Mouse (Mus musculus): Measurements from ENCODE around the gene Snx25. TPM values are rescaled to one million over a fixed set of nuclear protein-coding genes. Genes with fewer than 3 reads are reported as not detected.

Gene Snx25
- polyA plus RNA-seq, 1 experiment from 2014 or later, result 3.1 TPM

- H3K4me2 ChIP-seq, result peak overlapping the region; percentile 38
- no peak overlapping the region for H3K27ac ChIP-seq (replicated peaks)
- no peaks in the 10 kb centered on the region for H3K9me3 ChIP-seq (replicated peaks)
- no peak overlapping the region for H3K9ac ChIP-seq
- H3K4me1 ChIP-seq (replicated peaks), result no peaks in the 10 kb centered on the region
- no peak for ATAC-seq (ENCODE audit: insufficient read depth)
- no peaks in the 10 kb centered on the region for H3K36me3 ChIP-seq (replicated peaks)
- H3K27me3 ChIP-seq, result no peaks in the 10 kb centered on the region
- WGBS (ENCODE audit: insufficient replicate concordance), result 22% methylated on average over 17 of the region's 17 CpGs
- H3K4me3 ChIP-seq (replicated peaks), result no peak overlapping the region
Measured at GRCm38 (mm10) chr8:46010746-46011680, 140.9 kb downstream of the Snx25 start.

- H3K27me3 ChIP-seq, result no peaks in the 10 kb centered on the region
- WGBS (ENCODE audit: insufficient replicate concordance), result 48% methylated on average over 2 of the region's 2 CpGs
- no peak for ATAC-seq (ENCODE audit: insufficient read depth)
Measured at GRCm38 (mm10) chr8:46010306-46010705, 141.7 kb downstream of the Snx25 start.

DNA sequence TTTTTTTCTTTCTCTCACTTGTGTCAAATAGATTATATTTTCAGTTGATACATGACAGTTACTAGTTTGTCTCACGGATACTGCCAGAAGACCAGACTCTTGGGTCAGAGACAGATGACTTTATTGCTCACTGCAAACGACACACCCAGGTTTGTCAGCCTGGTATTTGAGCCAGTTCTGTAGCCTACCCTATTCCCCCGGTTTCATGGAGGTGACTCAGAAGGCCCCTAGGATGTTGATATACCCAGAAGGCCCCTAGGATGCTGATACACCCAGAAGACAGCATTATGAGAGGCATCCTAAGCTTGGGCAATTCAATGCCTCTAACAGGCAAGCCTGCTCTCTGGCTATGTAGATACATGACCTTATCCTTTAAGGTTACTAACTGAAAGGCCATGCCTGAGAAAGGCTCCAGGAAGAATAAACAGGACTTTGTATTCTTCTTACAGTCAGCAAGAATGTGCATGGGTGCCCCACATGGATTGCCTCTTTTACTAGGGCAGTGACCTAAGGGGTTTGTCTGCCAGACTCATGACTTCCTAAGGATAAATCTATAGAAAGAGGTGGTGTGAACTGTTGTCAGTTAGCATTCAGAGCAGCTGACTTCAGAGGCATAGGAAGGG, 144.8 kb downstream of the Snx25 start:
- no peak overlapping the region for H3K4me3 ChIP-seq (replicated peaks)
- H3K4me2 ChIP-seq, result no peak overlapping the region
- no peaks in the 10 kb centered on the region for H3K36me3 ChIP-seq (replicated peaks)
- no peak overlapping the region for H3K27ac ChIP-seq (replicated peaks)
- no peaks in the 10 kb centered on the region for H3K4me1 ChIP-seq (replicated peaks)
- H3K9ac ChIP-seq, result no peak overlapping the region
- WGBS (ENCODE audit: insufficient replicate concordance), result 48% methylated on average over 3 of the region's 3 CpGs
- no peaks in the 10 kb centered on the region for H3K9me3 ChIP-seq (replicated peaks)
- no peak for ATAC-seq (ENCODE audit: insufficient read depth)
- H3K27me3 ChIP-seq, result no peaks in the 10 kb centered on the region

More at GRCm38 (mm10) chr8:46010306-46010705, 141.7 kb downstream of the Snx25 start:
- H3K9ac ChIP-seq, result no peak overlapping the region
- no peaks in the 10 kb centered on the region for H3K36me3 ChIP-seq (replicated peaks)
- H3K27ac ChIP-seq (replicated peaks), result no peak overlapping the region
- no peak overlapping the region for H3K4me3 ChIP-seq (replicated peaks)
- no peaks in the 10 kb centered on the region for H3K4me1 ChIP-seq (replicated peaks)
- no peaks in the 10 kb centered on the region for H3K9me3 ChIP-seq (replicated peaks)
- peak overlapping the region; percentile 38 for H3K4me2 ChIP-seq

GRCm38 (mm10) chr8:46005596-46005995, 146.4 kb downstream of the Snx25 start, which contains the start of gene Ankrd37:
Gene Ankrd37, minus strand, starts transcription at chr8:46005707.
- H3K9ac ChIP-seq, result no peak within 1 kb of the TSS
- H3K4me2 ChIP-seq, result no peak within 1 kb of the TSS
- WGBS (ENCODE audit: insufficient replicate concordance), result 37% methylated on average over 4 of the region's 4 CpGs
- no peaks in the 10 kb centered on the region for H3K27me3 ChIP-seq
- no peaks in the 10 kb centered on the region for H3K36me3 ChIP-seq (replicated peaks)
- no peak within 1 kb of the TSS for H3K4me3 ChIP-seq (replicated peaks)
- H3K9me3 ChIP-seq (replicated peaks), result no peaks in the 10 kb centered on the region
- no peak within 1 kb of the TSS for H3K27ac ChIP-seq (replicated peaks)
- H3K4me1 ChIP-seq (replicated peaks), result peaks cover 1% of the 10 kb centered on the region
- ATAC-seq (ENCODE audit: insufficient read depth), result no peak

GRCm38 (mm10) chr8:45999784-46000705, 151.9 kb downstream of the Snx25 start:
- H3K9ac ChIP-seq, result peak overlapping the region; percentile 71
- H3K9me3 ChIP-seq (replicated peaks), result no peaks in the 10 kb centered on the region
- H3K27ac ChIP-seq (replicated peaks), result peak overlapping the region; percentile 86
- peak; percentile 98 for ATAC-seq (ENCODE audit: insufficient read depth)
- H3K4me1 ChIP-seq (replicated peaks), result peaks cover 14% of the 10 kb centered on the region
- H3K4me3 ChIP-seq (replicated peaks), result peak overlapping the region; percentile 69
- peak overlapping the region; percentile 92 for H3K4me2 ChIP-seq
- peaks cover 24% of the 10 kb centered on the region for H3K36me3 ChIP-seq (replicated peaks)
- H3K27me3 ChIP-seq, result no peaks in the 10 kb centered on the region
- 6% methylated on average over 55 of the region's 55 CpGs for WGBS (ENCODE audit: insufficient replicate concordance)

DNA sequence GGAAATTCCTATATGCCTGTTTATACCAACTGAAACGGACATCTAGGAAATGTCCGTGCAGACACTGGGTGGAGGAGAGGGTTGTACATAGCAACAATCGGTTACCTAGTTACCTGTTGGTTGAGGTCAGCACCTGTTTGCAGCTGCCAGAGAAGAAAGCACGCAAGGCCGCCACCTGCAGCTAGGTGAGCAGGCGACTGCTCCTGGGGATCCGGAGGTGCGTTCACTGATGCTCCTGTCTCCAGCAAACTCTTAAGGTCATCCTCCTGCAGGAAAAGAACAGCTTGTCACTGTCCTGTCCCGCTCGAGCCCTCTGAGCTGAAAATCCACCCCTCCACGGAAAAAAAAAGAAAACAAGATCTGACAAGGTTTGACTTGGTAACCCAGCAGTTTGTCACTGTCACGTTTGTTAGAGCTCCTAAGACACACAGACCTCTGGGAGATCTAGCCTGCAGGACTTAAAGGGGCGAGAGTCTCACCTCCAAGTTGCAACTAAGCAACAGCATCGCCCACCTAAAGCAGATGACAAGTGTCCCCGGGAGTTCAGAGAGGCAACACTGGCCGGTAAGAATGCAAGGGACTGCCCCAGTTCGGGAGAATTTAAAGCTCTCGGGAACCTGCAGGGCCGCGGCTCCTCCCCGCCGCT, 152.7 kb downstream of the Snx25 start, which contains the start of gene Lrp2bp:
TSS of gene Lrp2bp (plus strand) at position 166 of the 646 bp plus-strand sequence.
- H3K9me3 ChIP-seq (replicated peaks), result no peaks in the 10 kb centered on the region
- peaks cover 24% of the 10 kb centered on the region for H3K36me3 ChIP-seq (replicated peaks)
- H3K4me3 ChIP-seq (replicated peaks), result peak within 1 kb of the TSS; percentile 69
- peak within 1 kb of the TSS; percentile 92 for H3K4me2 ChIP-seq
- peaks cover 14% of the 10 kb centered on the region for H3K4me1 ChIP-seq (replicated peaks)
- peak within 1 kb of the TSS; percentile 71 for H3K9ac ChIP-seq
- no peaks in the 10 kb centered on the region for H3K27me3 ChIP-seq
- peak within 1 kb of the TSS; percentile 86 for H3K27ac ChIP-seq (replicated peaks)
- no peak for ATAC-seq (ENCODE audit: insufficient read depth)
- WGBS (ENCODE audit: insufficient replicate concordance), result 5% methylated on average over 22 of the region's 22 CpGs

- no peak overlapping the region for H3K9ac ChIP-seq
- no peak overlapping the region for H3K27ac ChIP-seq (replicated peaks)
- no peaks in the 10 kb centered on the region for H3K27me3 ChIP-seq
- H3K36me3 ChIP-seq (replicated peaks), result peaks cover 30% of the 10 kb centered on the region
- H3K9me3 ChIP-seq (replicated peaks), result no peaks in the 10 kb centered on the region
- peaks cover 14% of the 10 kb centered on the region for H3K4me1 ChIP-seq (replicated peaks)
- no peak overlapping the region; the same call in 1 of the 2 replicates for H3K4me2 ChIP-seq
- no peak for ATAC-seq (ENCODE audit: insufficient read depth)
- WGBS (ENCODE audit: insufficient replicate concordance), result 64% methylated on average over 2 of the region's 2 CpGs
- H3K4me3 ChIP-seq (replicated peaks), result no peak overlapping the region
Measured at GRCm38 (mm10) chr8:45998228-45998627, 153.7 kb downstream of the Snx25 start.

DNA sequence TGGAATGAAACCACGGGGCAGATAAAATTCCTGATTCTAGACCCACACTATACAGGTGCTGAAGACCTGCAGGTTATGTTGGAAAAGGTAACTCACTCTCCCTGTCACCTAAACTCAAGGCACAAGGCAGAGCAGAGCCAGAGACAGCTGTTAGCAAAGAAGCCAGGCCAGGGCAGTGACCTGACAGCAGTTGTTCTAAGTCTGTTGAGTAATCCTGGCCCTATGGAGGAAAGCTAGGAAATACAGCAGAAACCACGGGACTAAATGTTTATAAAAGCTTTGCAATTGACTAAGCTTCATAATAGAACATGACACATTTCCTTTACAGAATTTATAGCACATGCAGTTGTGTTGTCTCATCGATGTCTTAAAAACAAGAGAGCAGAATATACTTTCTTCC, 156.4 kb downstream of the Snx25 start:
- Histone ChIP-seq H3K9ac (no peak overlapping the region), H3K36me3 (replicated peaks) (peaks cover 30% of the 10 kb centered on the region), H3K4me3 (replicated peaks) (no peak overlapping the region), H3K9me3 (replicated peaks) (no peaks in the 10 kb centered on the region), H3K27ac (replicated peaks) (no peak overlapping the region), H3K4me1 (replicated peaks) (peaks cover 13% of the 10 kb centered on the region), H3K27me3 (no peaks in the 10 kb centered on the region), H3K4me2 (no peak overlapping the region)
- ATAC-seq (ENCODE audit: insufficient read depth), result no peak
- WGBS (ENCODE audit: insufficient replicate concordance), result 79% methylated on average over 3 of the region's 3 CpGs

DNA sequence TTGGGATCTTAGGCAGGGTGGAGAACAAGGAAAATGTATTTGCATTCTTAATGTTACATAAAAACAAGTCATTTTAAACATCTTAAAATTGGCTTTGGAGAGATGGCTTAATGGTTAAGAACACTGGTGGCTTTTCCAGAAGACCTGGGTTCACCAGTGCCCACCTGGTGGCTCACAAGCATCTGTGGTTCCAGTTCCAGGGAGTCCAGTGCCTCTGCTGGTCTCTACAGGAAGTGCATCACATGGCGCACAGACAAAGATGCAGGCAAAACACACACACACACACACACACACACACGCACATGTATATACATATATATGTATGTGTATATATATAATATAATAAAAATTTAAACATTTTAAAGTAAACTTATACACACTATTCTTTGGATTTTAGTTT, 157.8 kb downstream of the Snx25 start:
- Histone ChIP-seq H3K27ac (replicated peaks) (no peak overlapping the region), H3K27me3 (no peaks in the 10 kb centered on the region), H3K4me3 (replicated peaks) (no peak overlapping the region), H3K4me1 (replicated peaks) (peaks cover 2% of the 10 kb centered on the region), H3K9me3 (replicated peaks) (no peaks in the 10 kb centered on the region), H3K4me2 (no peak overlapping the region), H3K9ac (no peak overlapping the region), H3K36me3 (replicated peaks) (peaks cover 35% of the 10 kb centered on the region)
- WGBS (ENCODE audit: insufficient replicate concordance), result 85% methylated on average over 2 of the region's 2 CpGs
- ATAC-seq (ENCODE audit: insufficient read depth), result no peak

GRCm38 (mm10) chr8:45990631-45991310, 161.2 kb downstream of the Snx25 start:
- Histone ChIP-seq H3K27me3 (no peaks in the 10 kb centered on the region), H3K4me2 (no peak overlapping the region), H3K27ac (replicated peaks) (no peak overlapping the region), H3K36me3 (replicated peaks) (peaks cover 26% of the 10 kb centered on the region), H3K4me1 (replicated peaks) (peaks cover 2% of the 10 kb centered on the region; the same call in 1 of the 2 replicates), H3K4me3 (replicated peaks) (no peak overlapping the region), H3K9me3 (replicated peaks) (no peaks in the 10 kb centered on the region), H3K9ac (no peak overlapping the region)
- WGBS (ENCODE audit: insufficient replicate concordance), result 68% methylated on average over 4 of the region's 4 CpGs
- ATAC-seq (ENCODE audit: insufficient read depth), result no peak
